Mouse (Mus musculus): ENCODE measurements at regions not wholly inside any gene's neighbourhood (a gene's known extent, or its start where the extent isn't known, plus 50 kb on each side); places are given as distances from the start of the nearest gene placed in this dataset.

DNA sequence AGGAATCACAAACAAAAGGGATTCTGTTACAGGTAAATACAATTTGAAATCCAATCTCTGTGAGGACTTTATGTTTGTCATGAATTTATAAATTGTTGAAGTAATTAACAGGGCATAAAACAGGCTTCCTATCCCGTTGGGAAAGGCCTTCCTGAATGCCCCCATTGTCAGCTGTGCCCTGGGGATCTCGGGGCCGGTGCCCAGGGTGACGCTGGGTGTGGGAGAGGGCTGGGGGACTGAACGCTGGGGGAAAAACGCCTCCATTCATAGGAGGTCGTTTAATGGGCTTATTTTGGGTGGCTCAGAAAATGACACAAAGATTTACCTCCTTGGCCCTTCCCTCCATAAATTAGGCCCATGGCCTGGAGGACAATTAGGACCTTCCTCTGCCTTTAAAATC, 250.7 kb downstream of the Gm12728 start:
- WGBS = 60% methylated on average over 7 of the region's 7 CpGs
- no peaks in the 10 kb centered on the region for H3K27me3 ChIP-seq (ENCODE audit: low read depth, poor library complexity, severe bottlenecking)
- no peaks in the 10 kb centered on the region for H3K9me3 ChIP-seq (replicated peaks)
- H3K36me3 ChIP-seq = no peaks in the 10 kb centered on the region
- H3K27ac ChIP-seq (replicated peaks) = no peak overlapping the region
- no peak for DNase-seq (ENCODE audit: low spot score)
- no peak overlapping the region for H3K4me3 ChIP-seq
- H3K4me1 ChIP-seq = no peaks in the 10 kb centered on the region

DNA sequence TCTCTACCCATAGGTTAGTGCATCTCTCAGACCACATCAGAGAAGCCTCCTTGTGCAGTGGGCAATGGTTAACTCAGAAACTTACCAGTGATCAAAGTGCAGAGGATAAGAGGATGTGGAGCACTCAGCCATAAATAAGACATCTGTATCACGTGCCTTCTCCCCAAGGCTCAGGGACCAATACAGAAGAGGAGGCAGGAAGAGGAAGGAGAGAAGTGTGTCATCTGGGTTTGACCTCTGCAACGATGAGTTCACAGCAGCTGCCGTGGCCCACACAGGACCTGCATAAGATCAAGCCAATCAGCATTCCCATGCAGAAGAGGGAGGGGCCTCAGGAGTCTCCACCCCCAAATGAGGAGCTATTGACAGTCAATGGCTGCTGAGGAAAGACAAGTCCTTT, 252.8 kb downstream of the Gm12728 start:
- H3K4me3 ChIP-seq = no peak overlapping the region
- no peak overlapping the region for H3K27ac ChIP-seq (replicated peaks)
- H3K36me3 ChIP-seq = no peaks in the 10 kb centered on the region
- no peaks in the 10 kb centered on the region for H3K27me3 ChIP-seq (ENCODE audit: low read depth, poor library complexity, severe bottlenecking)
- no peak for DNase-seq (ENCODE audit: low spot score)
- no peaks in the 10 kb centered on the region for H3K4me1 ChIP-seq
- no peaks in the 10 kb centered on the region for H3K9me3 ChIP-seq (replicated peaks)
- WGBS = 84% methylated on average over 3 of the region's 3 CpGs

DNA sequence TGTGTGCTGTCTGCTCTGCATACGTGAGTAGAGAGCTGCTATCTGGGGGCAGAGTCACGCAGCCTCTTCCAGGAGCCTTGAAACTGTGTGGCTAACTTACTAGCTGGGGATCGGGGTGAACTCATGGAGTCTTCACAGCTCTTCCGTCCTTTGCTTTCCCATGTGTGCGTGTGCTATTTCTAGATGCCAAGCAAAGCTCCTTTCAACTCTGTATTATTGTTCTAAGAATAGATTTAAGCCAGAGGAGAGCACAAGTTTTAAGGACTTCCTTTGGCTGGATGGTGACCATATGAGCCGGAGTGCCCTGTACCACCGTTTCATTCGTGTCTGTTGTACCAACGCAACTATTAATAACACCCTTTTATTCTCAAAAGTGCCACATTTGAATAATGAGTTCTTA, 254.0 kb downstream of the Gm12728 start:
- Histone ChIP-seq H3K4me1 (peaks cover 4% of the 10 kb centered on the region; the same call in 1 of the 2 replicates), H3K4me3 (no peak overlapping the region), H3K9me3 (replicated peaks) (no peaks in the 10 kb centered on the region), H3K36me3 (no peaks in the 10 kb centered on the region), H3K27me3 (ENCODE audit: low read depth, poor library complexity, severe bottlenecking) (no peaks in the 10 kb centered on the region), H3K27ac (replicated peaks) (no peak overlapping the region)
- no peak for DNase-seq (ENCODE audit: low spot score)
- 88% methylated on average over 9 of the region's 9 CpGs for WGBS

DNA sequence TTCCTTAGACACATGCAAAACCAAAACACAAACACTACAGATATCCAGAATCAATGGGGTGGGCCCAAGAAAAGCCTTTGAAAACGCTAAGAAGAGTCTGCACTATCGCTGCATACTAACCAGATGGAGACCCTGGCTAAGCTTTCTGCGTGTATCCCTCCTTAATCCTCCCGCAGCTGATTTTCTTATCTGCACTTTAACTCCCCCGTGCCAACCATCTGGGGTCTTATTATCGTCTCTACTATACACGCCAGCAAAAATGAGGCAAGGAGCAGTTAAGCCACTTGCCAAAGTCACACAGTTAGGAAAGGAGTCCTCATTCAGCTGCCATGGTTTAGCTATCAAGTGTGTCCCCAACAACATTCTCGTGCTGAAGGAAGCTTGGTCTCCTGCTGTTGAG, 258.4 kb downstream of the Gm12728 start:
- Histone ChIP-seq H3K27me3 (ENCODE audit: low read depth, poor library complexity, severe bottlenecking) (no peaks in the 10 kb centered on the region), H3K36me3 (no peaks in the 10 kb centered on the region), H3K4me3 (no peak overlapping the region), H3K27ac (replicated peaks) (no peak overlapping the region), H3K4me1 (peaks cover 7% of the 10 kb centered on the region), H3K9me3 (replicated peaks) (no peaks in the 10 kb centered on the region)
- no peak for DNase-seq (ENCODE audit: low spot score)
- 80% methylated on average over 8 of the region's 8 CpGs for WGBS

DNA sequence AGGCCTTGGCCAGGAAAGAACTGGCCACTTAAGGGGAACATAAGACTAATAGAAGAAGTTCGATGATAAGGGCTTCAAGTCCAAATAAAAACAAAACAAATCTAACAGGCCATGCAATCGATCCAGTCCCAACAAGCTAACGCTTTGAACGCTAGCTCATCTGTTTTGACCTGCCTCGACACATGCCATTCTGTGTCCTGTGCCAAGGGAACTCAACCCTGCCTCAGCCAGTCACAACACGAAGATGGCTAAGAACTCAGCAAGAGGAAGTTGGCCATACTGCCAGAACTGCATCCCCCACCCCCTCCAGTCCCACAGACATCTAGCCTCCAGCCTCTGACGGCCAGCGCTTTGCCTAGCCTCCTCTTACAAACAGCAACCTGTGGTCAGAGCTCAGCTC, 259.1 kb downstream of the Gm12728 start:
- no peak for DNase-seq (ENCODE audit: low spot score)
- H3K27me3 ChIP-seq (ENCODE audit: low read depth, poor library complexity, severe bottlenecking) = no peaks in the 10 kb centered on the region
- 89% methylated on average over 8 of the region's 8 CpGs for WGBS
- H3K36me3 ChIP-seq = no peaks in the 10 kb centered on the region
- peaks cover 7% of the 10 kb centered on the region for H3K4me1 ChIP-seq
- H3K27ac ChIP-seq (replicated peaks) = no peak overlapping the region
- no peaks in the 10 kb centered on the region for H3K9me3 ChIP-seq (replicated peaks)
- H3K4me3 ChIP-seq = no peak overlapping the region

DNA sequence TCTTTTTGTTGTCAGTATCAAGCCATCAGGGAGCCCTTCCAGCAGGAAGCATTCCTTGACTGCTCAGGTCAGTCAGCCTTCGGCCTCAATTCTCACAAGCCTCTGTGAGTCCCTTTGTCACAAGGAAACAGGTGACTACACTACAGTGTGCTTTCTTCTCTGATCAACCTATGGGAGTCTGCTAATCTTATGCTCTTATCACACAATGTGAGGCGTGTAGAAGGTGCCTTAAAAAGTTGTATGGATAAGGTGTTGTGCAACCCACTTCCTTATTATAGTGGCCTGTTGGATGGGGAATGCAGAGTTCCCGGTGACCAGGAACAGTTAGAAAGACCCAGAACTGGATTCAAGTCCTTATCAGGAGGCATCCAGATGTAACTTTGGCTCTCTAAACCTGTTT, 260.2 kb downstream of the Gm12728 start:
- Histone ChIP-seq H3K36me3 (no peaks in the 10 kb centered on the region), H3K9me3 (replicated peaks) (no peaks in the 10 kb centered on the region), H3K4me3 (no peak overlapping the region), H3K4me1 (peaks cover 7% of the 10 kb centered on the region), H3K27me3 (ENCODE audit: low read depth, poor library complexity, severe bottlenecking) (no peaks in the 10 kb centered on the region), H3K27ac (replicated peaks) (no peak overlapping the region)
- 88% methylated on average over 3 of the region's 3 CpGs for WGBS
- no peak for DNase-seq (ENCODE audit: low spot score)

DNA sequence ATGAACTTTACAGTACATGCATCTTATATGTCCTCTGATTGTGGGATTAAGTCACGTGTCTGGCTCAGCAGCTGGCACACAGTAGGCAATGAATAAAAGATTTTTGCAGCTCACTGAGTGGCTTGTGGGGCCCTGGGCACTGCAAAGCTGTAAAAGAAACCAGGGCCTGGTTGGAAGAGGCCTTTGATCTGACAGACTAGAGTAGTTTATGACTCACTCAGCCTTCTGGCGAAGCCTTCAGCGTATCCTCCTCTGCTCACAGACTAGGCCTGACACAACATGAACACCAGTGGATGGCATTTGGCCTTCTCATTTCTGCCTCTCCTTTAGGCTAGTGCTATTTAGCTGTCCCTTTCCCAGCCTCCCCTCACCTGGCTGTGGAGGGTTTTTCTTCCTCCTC, 260.6 kb downstream of the Gm12728 start:
- Histone ChIP-seq H3K27me3 (ENCODE audit: low read depth, poor library complexity, severe bottlenecking) (no peaks in the 10 kb centered on the region), H3K4me3 (no peak overlapping the region), H3K4me1 (peaks cover 7% of the 10 kb centered on the region), H3K36me3 (no peaks in the 10 kb centered on the region), H3K9me3 (replicated peaks) (no peaks in the 10 kb centered on the region), H3K27ac (replicated peaks) (no peak overlapping the region)
- WGBS = 92% methylated on average over 3 of the region's 3 CpGs
- no peak for DNase-seq (ENCODE audit: low spot score)

DNA sequence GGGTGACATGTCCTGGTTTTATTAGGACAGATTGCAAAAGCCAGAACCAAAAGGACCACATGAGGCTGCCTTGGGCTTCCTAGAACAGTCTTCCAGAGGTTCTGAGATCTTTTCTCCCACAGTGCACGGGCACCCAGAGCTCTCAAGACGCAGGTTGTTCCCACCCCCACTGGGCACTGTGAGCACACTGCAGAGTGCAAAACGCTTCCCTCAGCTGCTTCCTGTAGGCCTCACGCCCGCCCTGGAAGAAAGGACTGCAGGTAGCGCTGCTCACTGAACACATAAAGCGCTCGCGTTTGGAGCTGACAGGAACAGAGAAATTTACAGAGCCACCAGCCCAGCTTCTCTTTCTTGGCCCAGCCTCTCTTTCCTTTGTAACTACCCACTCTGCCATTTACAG, 262.5 kb upstream of the Usp24 start:
- no peak overlapping the region for H3K4me3 ChIP-seq
- H3K4me1 ChIP-seq = peaks cover 3% of the 10 kb centered on the region
- no peaks in the 10 kb centered on the region for H3K36me3 ChIP-seq
- 77% methylated on average over 9 of the region's 9 CpGs for WGBS
- no peak for DNase-seq (ENCODE audit: low spot score)
- H3K27me3 ChIP-seq (ENCODE audit: low read depth, poor library complexity, severe bottlenecking) = no peaks in the 10 kb centered on the region
- no peak overlapping the region for H3K27ac ChIP-seq (replicated peaks)
- H3K9me3 ChIP-seq (replicated peaks) = no peaks in the 10 kb centered on the region

DNA sequence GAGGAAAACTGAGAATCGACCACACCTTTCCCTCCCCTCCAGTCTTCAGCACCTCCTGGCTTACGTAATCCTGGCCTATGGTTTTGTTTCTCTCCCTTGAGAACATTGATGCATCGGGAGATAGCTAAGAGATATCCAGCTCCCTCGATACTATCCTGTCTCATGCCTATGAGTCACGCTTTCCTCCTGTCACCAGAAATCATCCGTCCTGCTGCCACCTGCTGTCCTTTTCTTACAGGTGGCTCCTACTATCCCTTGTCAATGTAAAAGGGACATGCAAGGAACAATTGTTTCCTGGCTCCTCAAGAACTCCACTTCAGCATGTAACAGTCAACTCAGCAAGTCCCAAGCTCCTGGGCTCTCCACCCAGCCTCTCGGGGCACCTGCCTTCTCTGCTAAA, 261.7 kb upstream of the Usp24 start:
- 83% methylated on average over 7 of the region's 7 CpGs for WGBS
- no peak for DNase-seq (ENCODE audit: low spot score)
- no peak overlapping the region for H3K27ac ChIP-seq (replicated peaks)
- no peaks in the 10 kb centered on the region for H3K36me3 ChIP-seq
- H3K4me1 ChIP-seq = peaks cover 3% of the 10 kb centered on the region
- H3K4me3 ChIP-seq = no peak overlapping the region
- no peaks in the 10 kb centered on the region for H3K9me3 ChIP-seq (replicated peaks)
- no peaks in the 10 kb centered on the region for H3K27me3 ChIP-seq (ENCODE audit: low read depth, poor library complexity, severe bottlenecking)

DNA sequence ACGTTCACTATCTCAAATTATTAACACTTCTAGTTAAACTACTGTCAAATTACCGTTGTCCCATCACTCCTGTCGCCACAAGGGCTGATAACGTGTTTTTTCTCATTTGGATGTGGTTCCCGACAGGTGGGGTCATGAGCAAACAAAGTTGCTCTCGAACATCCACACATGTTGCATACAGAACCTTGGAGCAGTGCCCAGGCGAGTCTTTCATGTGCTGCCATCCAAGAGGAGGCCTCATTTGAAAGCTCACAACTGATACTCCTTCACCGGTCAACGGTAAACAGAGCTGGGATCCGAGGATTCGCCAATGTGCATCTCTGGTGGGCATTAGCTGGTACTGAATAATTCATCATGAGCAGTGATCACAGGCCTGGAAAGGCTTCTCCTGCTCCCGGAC, 253.4 kb upstream of the Usp24 start:
- H3K9me3 ChIP-seq (replicated peaks) = no peaks in the 10 kb centered on the region
- H3K4me1 ChIP-seq = no peaks in the 10 kb centered on the region
- H3K27ac ChIP-seq (replicated peaks) = no peak overlapping the region
- 90% methylated on average over 12 of the region's 12 CpGs for WGBS
- no peaks in the 10 kb centered on the region for H3K27me3 ChIP-seq (ENCODE audit: low read depth, poor library complexity, severe bottlenecking)
- H3K36me3 ChIP-seq = no peaks in the 10 kb centered on the region
- no peak overlapping the region for H3K4me3 ChIP-seq
- DNase-seq (ENCODE audit: low spot score) = no peak

DNA sequence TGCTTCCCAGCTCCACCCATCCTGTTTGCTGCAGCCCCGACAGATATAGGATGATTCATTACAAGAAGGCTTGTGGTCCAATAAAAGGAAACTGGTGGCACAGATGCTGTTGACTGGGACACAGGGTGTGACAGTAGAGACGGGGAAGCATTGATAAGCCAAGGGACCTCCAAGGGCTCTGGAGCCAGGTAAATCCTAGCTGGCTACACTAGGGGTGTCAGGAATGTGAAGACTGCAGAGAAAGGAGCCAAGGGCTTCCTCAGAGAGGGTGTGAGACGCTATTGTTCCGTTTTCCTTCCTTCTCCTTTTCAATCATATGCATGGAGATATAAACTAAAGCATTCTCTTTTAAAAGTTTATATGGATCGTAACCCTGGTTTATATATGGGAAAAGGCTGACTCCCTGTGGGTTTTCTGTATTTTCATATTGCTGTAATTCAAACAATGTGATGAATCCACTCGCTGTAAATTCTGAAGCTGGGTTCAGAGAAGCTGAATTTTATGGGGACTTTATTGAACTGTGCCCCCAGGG, 252.1 kb upstream of the Usp24 start:
- H3K36me3 ChIP-seq = no peaks in the 10 kb centered on the region
- WGBS = 86% methylated on average over 6 of the region's 6 CpGs
- H3K4me3 ChIP-seq = no peak overlapping the region
- DNase-seq (ENCODE audit: low spot score) = no peak
- no peaks in the 10 kb centered on the region for H3K9me3 ChIP-seq (replicated peaks)
- no peaks in the 10 kb centered on the region for H3K4me1 ChIP-seq
- no peaks in the 10 kb centered on the region for H3K27me3 ChIP-seq (ENCODE audit: low read depth, poor library complexity, severe bottlenecking)
- H3K27ac ChIP-seq (replicated peaks) = no peak overlapping the region

DNA sequence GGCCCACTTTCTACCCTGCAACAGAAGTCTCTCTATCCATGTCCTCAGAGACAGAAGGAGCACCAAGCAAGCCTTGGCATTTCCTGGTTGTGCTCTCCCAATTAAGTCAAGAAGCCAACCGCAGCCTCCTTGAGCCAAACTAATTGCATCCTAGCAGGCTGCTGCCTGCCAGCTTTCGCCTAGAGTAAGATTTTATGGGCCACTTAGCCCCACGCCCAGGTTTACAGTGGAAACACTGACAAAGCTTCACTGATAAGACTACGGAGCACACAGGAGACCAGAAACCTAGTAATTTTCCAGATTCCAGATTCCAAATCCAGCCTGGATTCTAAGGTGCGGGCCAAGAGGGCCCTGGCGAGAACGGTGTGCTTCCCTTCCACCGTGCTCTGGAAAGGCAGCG, 249.0 kb upstream of the Usp24 start:
- no peak overlapping the region for H3K4me3 ChIP-seq
- no peaks in the 10 kb centered on the region for H3K27me3 ChIP-seq (ENCODE audit: low read depth, poor library complexity, severe bottlenecking)
- no peak overlapping the region for H3K27ac ChIP-seq (replicated peaks)
- no peaks in the 10 kb centered on the region for H3K4me1 ChIP-seq
- DNase-seq (ENCODE audit: low spot score) = no peak
- H3K9me3 ChIP-seq (replicated peaks) = no peaks in the 10 kb centered on the region
- WGBS = 92% methylated on average over 9 of the region's 9 CpGs
- H3K36me3 ChIP-seq = no peaks in the 10 kb centered on the region

DNA sequence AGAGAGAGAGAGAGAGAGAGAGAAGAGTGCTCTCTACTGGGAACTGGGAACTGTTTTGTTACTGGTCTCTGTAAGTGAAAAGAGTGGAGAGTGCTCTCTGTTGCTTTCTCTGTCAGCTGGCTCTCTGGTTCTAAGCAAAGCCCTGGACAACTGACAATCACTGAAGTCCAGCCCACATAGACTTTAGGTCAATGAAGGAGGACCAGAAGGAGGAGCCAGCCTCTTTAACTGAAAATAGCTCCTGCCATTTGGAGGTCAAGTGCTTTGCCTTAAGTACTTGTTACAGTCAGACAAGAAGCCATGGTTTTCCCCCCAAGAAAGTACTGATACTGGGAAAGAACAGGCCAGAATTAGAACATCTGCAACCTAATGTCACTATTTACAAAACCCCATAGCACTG, 232.5 kb upstream of the Usp24 start:
- no peak for DNase-seq (ENCODE audit: low spot score)
- Histone ChIP-seq H3K4me1 (no peaks in the 10 kb centered on the region), H3K27ac (replicated peaks) (no peak overlapping the region), H3K27me3 (ENCODE audit: low read depth, poor library complexity, severe bottlenecking) (no peaks in the 10 kb centered on the region), H3K4me3 (no peak overlapping the region), H3K36me3 (no peaks in the 10 kb centered on the region), H3K9me3 (replicated peaks) (no peaks in the 10 kb centered on the region)

DNA sequence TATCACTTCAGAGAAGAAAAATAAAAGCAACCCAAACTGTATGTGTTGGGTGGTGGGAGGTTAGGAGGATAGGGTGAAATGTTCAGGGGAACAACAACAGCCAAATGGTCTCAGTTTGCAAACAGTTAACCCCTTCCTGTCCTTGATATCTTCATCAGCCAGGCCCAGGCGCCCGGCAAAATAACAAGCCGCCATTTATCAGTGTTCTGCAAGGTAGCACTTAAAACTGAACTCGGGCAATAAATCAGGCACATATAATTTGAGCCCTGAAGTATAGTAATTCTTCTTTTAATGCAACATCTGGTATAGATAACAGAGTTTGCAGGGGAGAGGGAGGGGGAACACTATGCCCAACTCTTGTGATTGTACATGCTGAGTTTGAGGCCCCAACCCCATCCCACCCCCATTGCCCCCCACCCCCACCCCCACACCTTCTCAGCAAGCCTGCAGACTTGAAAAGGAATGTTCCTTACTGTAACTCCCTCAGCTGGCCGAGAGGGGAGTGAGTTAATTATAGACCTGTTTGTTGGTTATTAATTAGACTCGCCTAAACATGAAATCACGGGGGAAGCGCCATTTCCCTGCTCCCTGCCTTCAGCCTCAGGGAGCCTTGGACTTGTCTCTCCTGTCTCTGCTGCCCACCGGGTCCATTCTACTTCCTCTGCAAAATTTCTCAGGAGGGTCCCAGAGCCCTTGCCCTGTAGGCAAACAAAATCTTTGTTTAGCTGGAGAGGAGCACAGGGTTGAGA, 223.9 kb upstream of the Usp24 start:
- Histone ChIP-seq H3K27ac (replicated peaks) (no peak overlapping the region), H3K27me3 (ENCODE audit: low read depth, poor library complexity, severe bottlenecking) (no peaks in the 10 kb centered on the region), H3K36me3 (no peaks in the 10 kb centered on the region), H3K4me1 (no peaks in the 10 kb centered on the region), H3K4me3 (no peak overlapping the region), H3K9me3 (replicated peaks) (no peaks in the 10 kb centered on the region)
- no peak for DNase-seq (ENCODE audit: low spot score)
- 75% methylated on average over 9 of the region's 9 CpGs for WGBS
